Mouse (Mus musculus) left cerebral cortex, adult 2 months (tissue): ENCODE results near the gene Magi1. TPM values are rescaled to one million over a fixed set of nuclear protein-coding genes. Genes with fewer than 3 reads are reported as not detected.
A peak's percentile ranks its signal among the peaks of the same experiment; 100 is the strongest.
"Not testable (repeated sequence)": the region's sequence is repeated elsewhere in the genome, so short reads cannot be mapped to it uniquely, and the experiment has no call there.

ENCODE experiments used
- DNase-seq, 2 experiments: peaks; one replicate each; pipeline ENCODE4 v3.0.0; 2021 to 2022; ENCODE audit warnings: low spot score in 2 of 2, mixed read lengths in 1 of 2; ENCODE audit errors: extremely low spot score in 1 of 2
- H3K27ac ChIP-seq: fragments of 200-600 bp; 2 replicates; pipeline ENCODE4 v1.8.1; 2022
- H3K4me3 ChIP-seq: fragments of 200-600 bp; 2 replicates; pipeline ENCODE4 v1.8.1; 2022
- CTCF ChIP-seq: fragments of 200-600 bp; IDR thresholded peaks from 2 replicates; pipeline ENCODE4 v1.8.1; 2022; ENCODE audit warnings: antibody characterized with exemption, mild to moderate bottlenecking, moderate library complexity
- intact Hi-C: fragments of 180-260 bp; cut with DNase I; formaldehyde crosslinking; loops from one replicate; pipeline ENCODE4 v1.15.1; 2025
- total RNA-seq, 2 experiments: library from RNA; stranded (reverse); gene quantifications; 2 replicates each; pipeline ENCODE4 v1.2.3; 2021

The Magi1 gene
- total RNA-seq, 2 experiments from 2014 or later = 87.5 to 94.2 TPM

GRCm38 (mm10) chr6:94021239-94021962 is 262.3 kb downstream of the Magi1 start:
- DNase-seq = no peak
- H3K27ac ChIP-seq = no peak overlapping the region
- no peak overlapping the region for H3K4me3 ChIP-seq
- TF ChIP-seq CTCF = no peak
- intact Hi-C loops = no loop called here

- DNase-seq = peak in 1 of 2 experiments; percentile 11
- intact Hi-C loops = no loop called here
- Histone ChIP-seq H3K27ac (no peak overlapping the region), H3K4me3 (no peak overlapping the region)
- no peak for TF ChIP-seq CTCF
Measured at GRCm38 (mm10) chr6:94020566-94020965, 263.2 kb downstream of the Magi1 start.

GRCm38 (mm10) chr6:94019935-94020334 is 263.8 kb downstream of the Magi1 start:
- H3K27ac ChIP-seq = no peak overlapping the region
- no peak for DNase-seq

GRCm38 (mm10) chr6:94013761-94014160 is 270.0 kb downstream of the Magi1 start:
- no peak overlapping the region for H3K27ac ChIP-seq
- DNase-seq = no peak
- H3K4me3 ChIP-seq = no peak overlapping the region
- no peak for TF ChIP-seq CTCF
- intact Hi-C loops = loop anchor here (10.0 kb wide), 1 partner anchor 969 kb away; no protein-coding TSS in a partner anchor

More at GRCm38 (mm10) chr6:94019935-94020334, 263.8 kb downstream of the Magi1 start:
- intact Hi-C loops = loop anchor here (10.0 kb wide), 1 partner anchor 975 kb away; no protein-coding TSS in a partner anchor
- no peak for TF ChIP-seq CTCF
- H3K4me3 ChIP-seq = no peak overlapping the region

GRCm38 (mm10) chr6:94011947-94012346 is 271.8 kb downstream of the Magi1 start:
- Histone ChIP-seq H3K27ac (no peak overlapping the region), H3K4me3 (no peak overlapping the region)
- TF ChIP-seq CTCF = no peak
- DNase-seq = no peak
- intact Hi-C loops = loop anchor here (10.0 kb wide), 1 partner anchor 967 kb away; no protein-coding TSS in a partner anchor

- no peak overlapping the region for H3K4me3 ChIP-seq
- no peak overlapping the region for H3K27ac ChIP-seq
- DNase-seq = no peak
- TF ChIP-seq CTCF = no peak
- intact Hi-C loops = loop anchor here (10.0 kb wide), 1 partner anchor 967 kb away; no protein-coding TSS in a partner anchor
Measured at GRCm38 (mm10) chr6:94011521-94011920, 272.2 kb downstream of the Magi1 start.

GRCm38 (mm10) chr6:94008577-94008976 is 275.1 kb downstream of the Magi1 start:
- intact Hi-C loops = no loop called here
- TF ChIP-seq CTCF = no peak
- Histone ChIP-seq H3K27ac (no peak overlapping the region), H3K4me3 (no peak overlapping the region)
- DNase-seq = no peak

GRCm38 (mm10) chr6:94003586-94003985 is 280.1 kb downstream of the Magi1 start:
- H3K4me3 ChIP-seq, intact Hi-C loops, DNase-seq, H3K27ac ChIP-seq: not testable (repeated sequence)

GRCm38 (mm10) chr6:93996841-93997485 is 286.8 kb downstream of the Magi1 start:
- H3K27ac ChIP-seq = no peak overlapping the region
- no peak for TF ChIP-seq CTCF
- no peak overlapping the region for H3K4me3 ChIP-seq
- intact Hi-C loops = no loop called here
- no peak for DNase-seq

- Histone ChIP-seq H3K4me3 (no peak overlapping the region), H3K27ac (no peak overlapping the region)
- intact Hi-C loops = loop anchor here (10.0 kb wide), 2 partner anchors 333 to 1203 kb away; no protein-coding TSS in a partner anchor
- TF ChIP-seq CTCF = no peak
- no peak for DNase-seq
Measured at GRCm38 (mm10) chr6:93987561-93987960, 296.2 kb downstream of the Magi1 start.

GRCm38 (mm10) chr6:93985111-93985510 is 298.6 kb downstream of the Magi1 start:
- H3K4me3 ChIP-seq = no peak overlapping the region
- no peak overlapping the region for H3K27ac ChIP-seq
- peak; percentile 13 to 59 for DNase-seq
- TF ChIP-seq CTCF = peak; percentile 97
- intact Hi-C loops = loop anchor here (1.0 to 10.0 kb wide), 3 partner anchors 228 to 1200 kb away; no protein-coding TSS in a partner anchor

GRCm38 (mm10) chr6:93983551-93983950 is 300.2 kb downstream of the Magi1 start:
- no peak overlapping the region for H3K4me3 ChIP-seq
- no peak for DNase-seq
- intact Hi-C loops = loop anchor here (5.0 to 10.0 kb wide), 3 partner anchors 69 to 1199 kb away; no protein-coding TSS in a partner anchor

More at GRCm38 (mm10) chr6:93983551-93983950, 300.2 kb downstream of the Magi1 start:
- no peak for TF ChIP-seq CTCF
- no peak overlapping the region for H3K27ac ChIP-seq
